Mouse (Mus musculus) spleen, adult 2 months (tissue): ENCODE measurements at regions not wholly inside any gene's neighbourhood (a gene's known extent, or its start where the extent isn't known, plus 50 kb on each side); places are given as distances from the start of the nearest gene placed in this dataset.

ENCODE experiments used
- CTCF ChIP-seq: fragments of 200-500 bp; IDR thresholded peaks from 2 replicates; pipeline ENCODE4 v1.5.1; 2011; ENCODE audit warnings: mild to moderate bottlenecking, inconsistent platforms; ENCODE audit not compliant: insufficient read depth, insufficient read length, insufficient replicate concordance; ENCODE audit errors: extremely low read depth
- POLR2A ChIP-seq: fragments of 200-500 bp; IDR thresholded peaks from 2 replicates; pipeline ENCODE4 v1.6.1; 2011; ENCODE audit warnings: low read depth, low read length, inconsistent platforms

GRCm38 (mm10) chr2:19057859-19058258 is 59.7 kb downstream of the 4930426L09Rik start:
- no peak for TF ChIP-seq CTCF
- TF ChIP-seq POLR2A = no peak
